Mouse (Mus musculus): Measurements from ENCODE around the gene Lrrc42.

GRCm38 (mm10) chr4:107185703-107186102 is 67.6 kb downstream of the Lrrc42 start:
- TF ChIP-seq CTCF (IDR thresholded peaks at IDR 0.05; ENCODE audit: low read depth, low read length) (no peak), POLR2A (IDR thresholded peaks at IDR 0.05; ENCODE audit: borderline replicate concordance, low read depth, low read length) (no peak)

All from bone marrow macrophage, adult 2 months (primary cell).